Comparison of ENCODE assay signal across 25 mouse cellular contexts in genomic region chrX:109108117-109108805, GRCm38 (mm10). TPM values are rescaled to one million over a fixed set of nuclear protein-coding genes. Genes with fewer than 3 reads are reported as not detected.
DNase-seq lines count a peak whose midpoint lies in the region; ATAC-seq and TF ChIP-seq lines count a peak whose summit lies in the region.
"Had no signal": no experiment of that assay in that cellular context is flagged by ENCODE, and none has a peak within 500 bp of the region (broad histone marks: within the 10 kb centered on the region; RNA-seq: fewer than 3 reads in every experiment).

No protein-coding gene starts in this region.

- no peaks in the 10 kb centered on the region for H3K9me3 ChIP-seq in CH12.LX (replicated peaks; ENCODE audit: low read length)
- H3K9me3 ChIP-seq in stomach, postnatal 0 days (ENCODE audit: control insufficient read depth, low read length), result no peaks in the 10 kb centered on the region
- no peaks in the 10 kb centered on the region for H3K9me3 ChIP-seq in kidney, embryonic 16.5 days (ENCODE audit: low read length)
- H3K9me3 ChIP-seq: embryonic facial prominence, embryonic 12.5 days; embryonic facial prominence, embryonic 15.5 days; G1E; heart, embryonic 10.5 days; heart, embryonic 13.5 days; hindbrain, embryonic 12.5 days; hindbrain, embryonic 15.5 days had no signal

- H3K4me3 ChIP-seq in CH12.LX (replicated peaks in 1 of 3; ENCODE audit: low read depth in 2 of 3, low read length in 2 of 3, poor library complexity in 1 of 3), result no peak overlapping the region
- H3K4me3 ChIP-seq in bone marrow macrophage, adult 2 months (ENCODE audit: insufficient read depth, low read length), result no peak overlapping the region
- no peak overlapping the region for H3K4me3 ChIP-seq in stomach, postnatal 0 days (ENCODE audit: low read depth, low read length)
- no peak overlapping the region for H3K4me3 ChIP-seq in kidney, embryonic 16.5 days (ENCODE audit: low read length)
- H3K4me3 ChIP-seq: embryonic facial prominence, embryonic 12.5 days; embryonic facial prominence, embryonic 15.5 days; heart, adult 2 months; heart, embryonic 10.5 days; heart, embryonic 13.5 days; hindbrain, embryonic 12.5 days; hindbrain, embryonic 15.5 days had no signal

- no peak overlapping the region for H3K27ac ChIP-seq in CH12.LX (ENCODE audit: insufficient read depth, low read depth)
- H3K27ac ChIP-seq in bone marrow macrophage, adult 2 months (ENCODE audit: insufficient read depth, low read depth, low read length), result peak overlapping the region; percentile 71
- no peak overlapping the region for H3K27ac ChIP-seq in stomach, postnatal 0 days (replicated peaks)
- no peak overlapping the region for H3K27ac ChIP-seq in kidney, embryonic 16.5 days (ENCODE audit: low read length)
- H3K27ac ChIP-seq: embryonic facial prominence, embryonic 12.5 days; embryonic facial prominence, embryonic 15.5 days; heart, adult 2 months; heart, embryonic 10.5 days; heart, embryonic 13.5 days; hindbrain, embryonic 12.5 days; hindbrain, embryonic 15.5 days had no signal

- ATAC-seq in hematopoietic stem cell, adult 5-6 weeks (replicated peaks in 1 of 2; ENCODE audit: insufficient read depth in 1 of 2, low FRiP score in 2 of 2, low TSS enrichment in 1 of 2, low read depth in 1 of 2, poor library complexity in 2 of 2, severe bottlenecking in 2 of 2), result peak; percentile 53 to 66; a peak in 3 of 4 replicates
- ATAC-seq in megakaryocyte progenitor cell, adult 5-6 weeks (replicated peaks; ENCODE audit: poor library complexity), result peak; percentile 93
- ATAC-seq in stomach, postnatal 0 days (ENCODE audit: low FRiP score, low TSS enrichment), result no peak
- ATAC-seq in kidney, embryonic 16.5 days (ENCODE audit: low FRiP score, low TSS enrichment), result no peak
- no peak for ATAC-seq in cerebellum, adult (ENCODE audit: insufficient number of reproducible peaks, low FRiP score, low TSS enrichment)
- ATAC-seq: forebrain, embryonic 14.5 days had no signal

- H3K4me2 ChIP-seq in CH12.LX (ENCODE audit: insufficient read depth, low read depth, poor library complexity, severe bottlenecking), result no peak overlapping the region; the same call in 1 of the 2 replicates
- no peak overlapping the region for H3K4me2 ChIP-seq in stomach, postnatal 0 days (replicated peaks; ENCODE audit: low read depth)
- H3K4me2 ChIP-seq in kidney, embryonic 16.5 days (replicated peaks; ENCODE audit: low read depth, low read length), result no peak overlapping the region
- H3K4me2 ChIP-seq: embryonic facial prominence, embryonic 12.5 days; embryonic facial prominence, embryonic 15.5 days; heart, embryonic 13.5 days; hindbrain, embryonic 12.5 days; hindbrain, embryonic 15.5 days had no signal

- H3K27me3 ChIP-seq in CH12.LX (replicated peaks), result no peaks in the 10 kb centered on the region
- no peaks in the 10 kb centered on the region for H3K27me3 ChIP-seq in stomach, postnatal 0 days (ENCODE audit: control insufficient read depth, insufficient read depth, low read length)
- H3K27me3 ChIP-seq in kidney, embryonic 16.5 days (ENCODE audit: insufficient read depth, low read length), result no peaks in the 10 kb centered on the region
- H3K27me3 ChIP-seq: embryonic facial prominence, embryonic 12.5 days; embryonic facial prominence, embryonic 15.5 days; heart, embryonic 13.5 days; hindbrain, embryonic 12.5 days; hindbrain, embryonic 15.5 days had no signal

- in situ Hi-C loops in CH12.LX (cut with MboI; ENCODE audit: low pct_ligation_motif_present, low pct_unique_long_range_greater_than_20kb, low sequenced_read_pairs), result no loop called here

- H3K9ac ChIP-seq in CH12.LX (ENCODE audit: insufficient read depth, low read depth), result no peak overlapping the region
- H3K9ac ChIP-seq in stomach, postnatal 0 days (ENCODE audit: low read length), result no peak overlapping the region
- H3K9ac ChIP-seq in kidney, embryonic 16.5 days (replicated peaks; ENCODE audit: low read length), result no peak overlapping the region
- H3K9ac ChIP-seq: embryonic facial prominence, embryonic 12.5 days; embryonic facial prominence, embryonic 15.5 days; heart, embryonic 13.5 days; hindbrain, embryonic 12.5 days; hindbrain, embryonic 15.5 days had no signal

- TF ChIP-seq CTCF in CH12.LX (conservative IDR thresholded peaks at IDR 0.05 in 1 of 2, IDR thresholded peaks at IDR 0.05 in 1 of 2; ENCODE audit: low read depth in 2 of 2, low read length in 2 of 2), result no peak
- no peak for TF ChIP-seq CTCF in bone marrow macrophage, adult 2 months (IDR thresholded peaks at IDR 0.05; ENCODE audit: low read depth, low read length)
- TF ChIP-seq CTCF in stomach, postnatal 0 days (IDR thresholded peaks at IDR 0.05; ENCODE audit: low read depth), result no peak

- H3K4me1 ChIP-seq in CH12.LX (ENCODE audit: control insufficient read depth in 1 of 2, insufficient read depth in 2 of 2), result peaks cover under 1 to 26% of the 10 kb centered on the region in 2 experiments; a peak in 2 of 4 replicates
- H3K4me1 ChIP-seq in bone marrow macrophage, adult 2 months (ENCODE audit: control insufficient read depth, insufficient read depth, low read length), result peaks cover 12% of the 10 kb centered on the region
- no peaks in the 10 kb centered on the region for H3K4me1 ChIP-seq in stomach, postnatal 0 days (replicated peaks; ENCODE audit: control insufficient read depth, insufficient read depth)
- H3K4me1 ChIP-seq in kidney, embryonic 16.5 days (ENCODE audit: insufficient read depth, low read length), result no peaks in the 10 kb centered on the region
- H3K4me1 ChIP-seq: embryonic facial prominence, embryonic 12.5 days; embryonic facial prominence, embryonic 15.5 days; hindbrain, embryonic 15.5 days had no signal

- no peaks in the 10 kb centered on the region for H3K36me3 ChIP-seq in CH12.LX (replicated peaks in 1 of 2; ENCODE audit: control insufficient read depth in 1 of 2, insufficient read depth in 1 of 2, low read length in 1 of 2)
- H3K36me3 ChIP-seq in stomach, postnatal 0 days (ENCODE audit: control insufficient read depth, insufficient read depth, low read length), result no peaks in the 10 kb centered on the region
- no peaks in the 10 kb centered on the region for H3K36me3 ChIP-seq in kidney, embryonic 16.5 days (ENCODE audit: insufficient read depth, low read length)
- H3K36me3 ChIP-seq: embryonic facial prominence, embryonic 12.5 days; embryonic facial prominence, embryonic 15.5 days; heart, embryonic 10.5 days; heart, embryonic 13.5 days; hindbrain, embryonic 12.5 days; hindbrain, embryonic 15.5 days had no signal

- TF ChIP-seq RAD21 in CH12.LX (IDR thresholded peaks at IDR 0.05; ENCODE audit: low read depth, low read length), result no peak

- no peak for TF ChIP-seq POLR2A in CH12.LX (IDR thresholded peaks at IDR 0.05; ENCODE audit: low read depth, low read length)
- TF ChIP-seq POLR2A in bone marrow macrophage, adult 2 months (IDR thresholded peaks at IDR 0.05; ENCODE audit: borderline replicate concordance, low read depth, low read length), result no peak

- WGBS in stomach, postnatal 0 days, result 30% methylated on average over 1 of the region's 1 CpGs
- WGBS in kidney, embryonic 16.5 days, result 46% methylated on average over 1 of the region's 1 CpGs

- H3K79me2 ChIP-seq in CH12.LX (replicated peaks; ENCODE audit: control insufficient read depth, extremely low read depth, insufficient read depth, poor library complexity, severe bottlenecking), result peaks cover 4% of the 10 kb centered on the region; the same call in 1 of the 2 replicates

- DNase-seq in CH12.LX (ENCODE audit: extremely low read depth), result no peak
- DNase-seq in stomach, postnatal 0 days (ENCODE audit: low spot score), result no peak
- no peak for DNase-seq in spleen, postnatal 10 days (ENCODE audit: low spot score in 2 of 2)
- DNase-seq: adrenal gland, adult 2 months; adrenal gland, postnatal 14 days; cerebellum, adult 18-20 months; cerebellum, adult 9-10 months; cerebellum, postnatal 14 days; gastrocnemius, postnatal 25 days; heart, adult 2 months; heart, postnatal 14 days; heart, postnatal 4 days had no signal

- TF ChIP-seq EP300 in CH12.LX (IDR thresholded peaks at IDR 0.05; ENCODE audit: low read length), result no peak
- no peak for TF ChIP-seq EP300 in stomach, postnatal 0 days (optimal IDR thresholded peaks at IDR 0.05)

- dilution Hi-C loops in CH12.LX (cut with MboI; ENCODE audit: extremely low pct_ligation_motif_present, extremely low pct_unique_long_range_greater_than_20kb, low sequenced_read_pairs), result no loop called here

TF ChIP-seq in CH12.LX, 34 proteins besides CTCF, POLR2A, EP300 and RAD21:
- TF ChIP-seq ZKSCAN1 (IDR thresholded peaks at IDR 0.05; ENCODE audit: borderline replicate concordance, low read depth, low read length) (no peak), MAX (IDR thresholded peaks at IDR 0.05; ENCODE audit: low read length) (peak; percentile 64; the same call in 1 of the 2 replicates), IRF4 (IDR thresholded peaks at IDR 0.05; ENCODE audit: low read depth, low read length) (no peak), SMC3 (IDR thresholded peaks at IDR 0.05; ENCODE audit: low read depth, low read length) (no peak), MYC (IDR thresholded peaks at IDR 0.05; ENCODE audit: low read depth, low read length) (0 out of 2 replicates have a peak, but pooled peaks have one; percentile 48), ELF1 (IDR thresholded peaks at IDR 0.05; ENCODE audit: low read depth, low read length) (0 out of 2 replicates have a peak, but pooled peaks have one; percentile 31), ZNF384 (IDR thresholded peaks at IDR 0.05; ENCODE audit: low read depth, low read length) (no peak)

RNA-seq across cellular contexts. Expression of gene Sh3bgrl, which starts 13.1 kb away (rescaled TPM):
- total RNA-seq in CH12.LX (2012; rRNA removed) (25.0 and 27.7 TPM in 2 replicates), CH12.LX (2014; rRNA removed) (148 and 154 TPM in 2 replicates)
- 82.5 and 130 TPM in 2 replicates for polyA plus RNA-seq in CH12.LX (2012; ENCODE audit: insufficient read length, low read depth)
- 340 and 347 TPM in 2 replicates for polyA plus RNA-seq in bone marrow macrophage, adult 2 months (2012; ENCODE audit: insufficient read depth, insufficient read length, missing spikeins)
- total RNA-seq in hematopoietic stem cell, adult 5-6 weeks (2017), result 136 and 149 TPM in 2 replicates
- total RNA-seq in megakaryocyte progenitor cell, adult 5-6 weeks (2015), result 212 and 221 TPM in 2 replicates
- 121 and 128 TPM in 2 replicates for total RNA-seq in megakaryocyte progenitor cell, adult 5-6 weeks (2017)
- 66.2 and 66.8 TPM in 2 replicates for polyA plus RNA-seq in stomach, postnatal 0 days (2015; fragmentation: Nextera tagmentation; extraction: Ambion mirVana)
- 121 TPM in 2 replicates for polyA plus RNA-seq in kidney, embryonic 16.5 days (2015; fragmentation: Nextera tagmentation; extraction: Ambion mirVana)

Comparison
In these comparisons a context has a peak if more than half of its experiments do, and no peak if none do; other contexts are left out.
1. ATAC-seq: peak in hematopoietic stem cell, adult 5-6 weeks (2 of 2) and megakaryocyte progenitor cell, adult 5-6 weeks (single experiment); none in stomach, postnatal 0 days (single experiment), kidney, embryonic 16.5 days (single experiment) and cerebellum, adult (single experiment).